Mouse (Mus musculus) heart, adult 2 months (tissue): ENCODE results near the gene Ccdc40.

Source experiments
- CTCF ChIP-seq: fragments of 200-600 bp; IDR thresholded peaks from 2 replicates; pipeline ENCODE4 v1.8.1; 2022; ENCODE audit warnings: antibody characterized with exemption, mild to moderate bottlenecking, moderate library complexity
- EP300 ChIP-seq: fragments of 200-500 bp; IDR thresholded peaks from 2 replicates; pipeline ENCODE4 v1.6.1; 2011; ENCODE audit warnings: low read depth, low read length, control low read depth; ENCODE audit not compliant: insufficient read depth

DNA sequence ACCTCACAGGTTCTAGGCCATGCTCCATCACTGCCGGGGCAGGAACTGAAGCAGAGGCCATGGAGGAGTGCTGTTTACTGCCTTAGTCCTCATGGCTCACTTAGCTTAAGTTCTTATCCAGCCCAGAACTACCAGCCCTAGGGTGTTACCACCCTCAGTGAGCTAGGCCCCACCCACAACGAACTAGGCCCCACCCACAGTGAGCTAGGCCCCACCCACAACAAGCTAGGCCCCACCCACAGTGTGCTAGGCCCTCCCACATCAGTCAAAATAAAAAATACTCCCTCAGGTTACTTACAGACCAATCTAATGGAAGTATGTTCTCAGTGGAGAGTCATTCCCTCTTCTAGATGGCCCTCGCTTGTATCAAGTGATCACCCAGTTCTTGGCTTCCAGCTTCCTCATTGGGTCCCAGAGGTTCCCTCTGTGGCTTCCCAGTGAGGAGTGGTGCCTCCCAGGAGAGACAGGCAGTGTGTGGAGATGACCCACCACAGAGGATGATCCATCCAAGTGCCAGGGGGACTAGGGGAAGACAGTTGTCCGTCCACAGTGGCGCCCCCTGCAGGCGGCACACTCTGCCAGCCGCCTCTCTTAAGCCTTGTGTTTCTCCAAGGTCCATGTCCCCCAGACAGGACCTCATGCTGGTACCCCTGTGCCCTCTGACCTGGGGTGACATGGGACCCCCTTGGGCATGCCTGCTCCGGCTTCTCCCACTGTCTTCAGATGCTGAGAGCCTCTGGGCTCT, 45.0 kb downstream of the Ccdc40 start:
- TF ChIP-seq CTCF (peak; percentile 52), EP300 (no peak)
